Mouse (Mus musculus) heart, postnatal 0 days (tissue): ENCODE data around the gene Slamf9. TPM values are rescaled to one million over a fixed set of nuclear protein-coding genes. Genes with fewer than 3 reads are reported as not detected.

ENCODE experiments used
- ATAC-seq: fragments of 200-750 bp; cut with Nextera tagmentation; 2 replicates; pipeline ENCODE4 v1.8.0; 2017; ENCODE audit warnings: low read depth, moderate number of reproducible peaks, moderate library complexity; ENCODE audit not compliant: insufficient read depth
- DNase-seq: peaks from one replicate; pipeline ENCODE4 v3.0.0-alpha.2; 2016; ENCODE audit warnings: low spot score
- H3K27ac ChIP-seq: fragments of 300-500 bp; sonication (generic); 2 replicates; pipeline ENCODE4 v1.5.1; 2014; ENCODE audit warnings: low read depth, mild to moderate bottlenecking
- H3K27me3 ChIP-seq: fragments of 300-500 bp; sonication (generic); 2 replicates; pipeline ENCODE4 v1.6.1; 2014; ENCODE audit warnings: low read length, mixed read lengths; ENCODE audit not compliant: control insufficient read depth, insufficient read depth
- H3K36me3 ChIP-seq: fragments of 300-500 bp; sonication (generic); replicated peaks from 2 replicates; pipeline ENCODE4 v1.6.1; 2014; ENCODE audit warnings: low read length, mixed read lengths; ENCODE audit not compliant: control insufficient read depth, insufficient read depth
- H3K4me1 ChIP-seq: fragments of 300-500 bp; sonication (generic); 2 replicates; pipeline ENCODE4 v1.6.1; 2014; ENCODE audit warnings: antibody characterized with exemption; ENCODE audit not compliant: control insufficient read depth, insufficient read depth
- H3K4me2 ChIP-seq: fragments of 300-500 bp; sonication (generic); 2 replicates; pipeline ENCODE4 v1.6.1; 2014; ENCODE audit warnings: low read depth, mild to moderate bottlenecking, low read length, moderate library complexity
- H3K4me3 ChIP-seq: fragments of 300-500 bp; sonication (generic); 2 replicates; pipeline ENCODE4 v1.5.1; 2014; ENCODE audit warnings: low read depth, low read length
- H3K9ac ChIP-seq: fragments of 300-500 bp; sonication (generic); replicated peaks from 2 replicates; pipeline ENCODE4 v1.6.1; 2014; ENCODE audit warnings: low read depth, low read length, mixed read lengths
- H3K9me3 ChIP-seq: fragments of 300-500 bp; sonication (generic); replicated peaks from 2 replicates; pipeline ENCODE4 v1.6.1; 2016; ENCODE audit warnings: low read length; ENCODE audit not compliant: control insufficient read depth
- CTCF ChIP-seq: IDR thresholded peaks from 2 replicates; pipeline ENCODE4 v1.5.1; 2016; ENCODE audit warnings: antibody characterized with exemption, control low read depth, low read depth
- EP300 ChIP-seq: IDR thresholded peaks from 2 replicates; pipeline ENCODE4 v1.6.1; 2016; ENCODE audit warnings: antibody characterized with exemption, low read depth
- WGBS: fragments of 180-500 bp; shearing (Covaris S2); extraction: QIAGEN DNeasy Blood & Tissue Kit; methylation state at CpG from one replicate; pipeline ENCODE4 v1.1.7; 2014; 5-methylcytosine and 5-hydroxymethylcytosine counted together
- polyA plus RNA-seq: library from polyadenylated mRNA; unstranded; fragments of >200 nt; fragmentation: Nextera tagmentation; extraction: Ambion mirVana; gene quantifications from 2 replicates; pipeline ENCODE4 v1.2.1, GENCODE M21; 2015
- total RNA-seq: library from RNA; depleted of rRNA; stranded (reverse); fragments of >200 nt; gene quantifications from 2 replicates; pipeline ENCODE4 v1.2.3, GENCODE M21; 2014; ENCODE audit warnings: low replicate concordance

Gene Slamf9
- total and polyA plus RNA-seq, 2 experiments from 2014 or later = 1.9 to 2.0 TPM

DNA sequence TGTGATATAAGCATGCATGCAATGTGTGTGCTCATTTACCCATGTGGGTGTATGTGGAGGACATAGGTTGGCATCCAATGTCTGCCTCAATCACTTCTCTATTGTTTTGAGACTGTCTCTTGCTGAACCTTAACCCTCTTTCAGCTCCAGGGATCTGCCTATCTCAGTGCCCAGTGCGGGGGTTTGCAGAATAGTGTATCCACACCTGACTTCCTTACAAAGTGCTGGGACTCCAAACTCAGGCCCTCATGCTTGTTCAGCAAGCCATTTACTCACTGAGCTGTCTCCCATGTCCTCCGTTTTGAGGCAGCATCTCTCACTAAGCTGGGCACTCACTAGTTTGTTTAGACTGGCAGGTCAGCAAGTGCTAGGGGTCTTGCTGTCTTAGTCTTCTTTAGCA lies 36.5 kb upstream of the Slamf9 start:
- Histone ChIP-seq H3K9ac (no peak overlapping the region), H3K9me3 (no peaks in the 10 kb centered on the region), H3K4me3 (no peak overlapping the region), H3K4me2 (no peak overlapping the region), H3K27ac (no peak overlapping the region), H3K36me3 (no peaks in the 10 kb centered on the region), H3K4me1 (no peaks in the 10 kb centered on the region), H3K27me3 (no peaks in the 10 kb centered on the region)
- TF ChIP-seq EP300 (no peak), CTCF (no peak)
- WGBS = 75% methylated on average over 2 of the region's 2 CpGs
- ATAC-seq (no peak), DNase-seq (no peak)

DNA sequence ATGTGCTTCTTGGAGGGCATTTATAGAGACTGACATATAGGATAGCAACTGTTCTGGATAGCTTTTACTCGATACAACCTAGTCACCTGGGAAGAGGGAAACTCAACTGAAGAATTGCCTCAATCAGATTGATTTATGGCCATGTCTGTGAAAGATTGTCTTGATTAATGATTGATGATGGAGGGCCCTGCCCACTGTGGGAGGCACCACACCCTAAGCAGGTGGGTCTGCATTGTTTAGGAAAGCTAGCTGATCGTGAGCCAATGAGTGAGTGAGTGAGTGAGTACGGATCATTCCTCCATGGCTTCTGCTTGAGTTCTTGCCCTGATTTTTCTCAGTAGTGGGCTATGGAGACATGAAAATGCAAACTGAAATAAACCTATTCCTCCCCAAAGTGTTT lies 34.6 kb upstream of the Slamf9 start:
- H3K4me3 ChIP-seq = no peak overlapping the region
- 88% methylated on average over 3 of the region's 3 CpGs for WGBS
- no peaks in the 10 kb centered on the region for H3K9me3 ChIP-seq
- H3K27me3 ChIP-seq = no peaks in the 10 kb centered on the region
- H3K4me1 ChIP-seq = no peaks in the 10 kb centered on the region
- TF ChIP-seq CTCF (no peak), EP300 (no peak)
- H3K27ac ChIP-seq = no peak overlapping the region
- H3K4me2 ChIP-seq = no peak overlapping the region
- no peaks in the 10 kb centered on the region for H3K36me3 ChIP-seq
- no peak for DNase-seq
- no peak for ATAC-seq
- no peak overlapping the region for H3K9ac ChIP-seq

- Histone ChIP-seq H3K27me3 (no peaks in the 10 kb centered on the region), H3K9ac (no peak overlapping the region), H3K36me3 (no peaks in the 10 kb centered on the region), H3K4me3 (no peak overlapping the region), H3K27ac (no peak overlapping the region), H3K9me3 (no peaks in the 10 kb centered on the region), H3K4me2 (no peak overlapping the region), H3K4me1 (no peaks in the 10 kb centered on the region)
- no peak for DNase-seq
- ATAC-seq = no peak
- 78% methylated on average over 9 of the region's 9 CpGs for WGBS
- TF ChIP-seq CTCF (no peak), EP300 (no peak)
These were observed 33.2 kb upstream of the Slamf9 start for GRCm38 (mm10) chr1:172441935-172442445.

DNA sequence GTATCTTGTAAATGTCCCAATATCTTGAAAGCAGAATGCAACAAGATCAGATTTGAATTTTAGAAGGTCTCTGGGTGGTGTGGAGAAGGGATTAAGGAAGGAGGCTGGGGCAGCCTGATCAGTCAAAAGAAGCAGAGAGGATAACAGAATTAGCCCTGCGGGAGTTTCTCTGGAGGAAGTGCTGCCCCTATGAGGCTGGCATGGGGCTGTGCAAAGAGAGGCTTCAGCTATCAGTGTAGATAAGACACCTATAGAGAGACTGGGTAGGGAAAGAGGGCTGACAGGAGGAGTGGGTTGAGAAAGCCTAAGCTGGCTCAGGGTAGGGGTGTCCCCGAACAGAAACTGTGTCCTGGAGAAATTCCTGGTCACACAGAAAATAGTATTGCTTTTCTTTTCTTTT lies 24.9 kb upstream of the Slamf9 start:
- H3K4me2 ChIP-seq = no peak overlapping the region
- TF ChIP-seq CTCF = peak; percentile 29
- no peak for TF ChIP-seq EP300
- H3K9ac ChIP-seq = no peak overlapping the region
- H3K4me1 ChIP-seq = peaks cover 5% of the 10 kb centered on the region; the same call in 1 of the 2 replicates
- no peaks in the 10 kb centered on the region for H3K9me3 ChIP-seq
- H3K4me3 ChIP-seq = no peak overlapping the region
- H3K27ac ChIP-seq = no peak overlapping the region
- ATAC-seq (no peak), DNase-seq (no peak)
- WGBS = 25% methylated on average over 2 of the region's 2 CpGs
- H3K36me3 ChIP-seq = no peaks in the 10 kb centered on the region
- no peaks in the 10 kb centered on the region for H3K27me3 ChIP-seq

- WGBS = 37% methylated on average over 17 of the region's 17 CpGs
These were observed 24.2 kb upstream of the Slamf9 start for GRCm38 (mm10) chr1:172450848-172451470.

DNA sequence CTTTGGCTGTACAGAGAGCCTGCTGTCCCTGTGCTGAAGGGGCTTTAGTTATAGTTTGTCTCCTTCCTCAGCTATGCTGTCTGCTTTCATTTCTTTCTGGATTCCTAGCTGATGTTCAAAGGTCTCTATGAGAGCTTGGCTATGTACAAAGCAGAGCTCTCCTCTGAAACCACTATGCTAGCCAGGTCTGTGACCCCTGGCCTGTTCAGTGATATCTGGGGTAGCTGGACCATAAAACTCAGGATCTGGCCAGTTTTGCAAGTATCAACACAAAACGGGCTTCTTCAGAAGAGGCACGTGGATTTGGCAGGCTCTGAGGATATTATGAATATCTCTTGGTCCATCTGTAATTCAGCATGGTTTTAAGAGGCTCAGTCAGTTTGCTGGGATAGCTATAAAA lies 22.2 kb upstream of the Slamf9 start:
- no peaks in the 10 kb centered on the region for H3K36me3 ChIP-seq
- ATAC-seq = no peak
- DNase-seq = no peak
- H3K4me3 ChIP-seq = no peak overlapping the region
- H3K4me1 ChIP-seq = peaks cover 5% of the 10 kb centered on the region; the same call in 1 of the 2 replicates
- no peak overlapping the region for H3K9ac ChIP-seq
- TF ChIP-seq EP300 (no peak), CTCF (no peak)
- H3K9me3 ChIP-seq = no peaks in the 10 kb centered on the region
- H3K4me2 ChIP-seq = no peak overlapping the region
- H3K27me3 ChIP-seq = no peaks in the 10 kb centered on the region
- WGBS = 63% methylated on average over 2 of the region's 2 CpGs
- no peak overlapping the region for H3K27ac ChIP-seq

More at GRCm38 (mm10) chr1:172450848-172451470, 24.2 kb upstream of the Slamf9 start:
- H3K4me2 ChIP-seq = no peak overlapping the region
- H3K36me3 ChIP-seq = no peaks in the 10 kb centered on the region
- no peaks in the 10 kb centered on the region for H3K27me3 ChIP-seq
- H3K4me1 ChIP-seq = peaks cover 5% of the 10 kb centered on the region; the same call in 1 of the 2 replicates
- H3K9ac ChIP-seq = no peak overlapping the region
- ATAC-seq = no peak
- DNase-seq = no peak
- no peaks in the 10 kb centered on the region for H3K9me3 ChIP-seq
- TF ChIP-seq CTCF = no peak
- TF ChIP-seq EP300 = no peak
- H3K4me3 ChIP-seq = no peak overlapping the region
- H3K27ac ChIP-seq = no peak overlapping the region
